Mouse (Mus musculus): ENCODE measurements around the gene Tssk4.

DNA sequence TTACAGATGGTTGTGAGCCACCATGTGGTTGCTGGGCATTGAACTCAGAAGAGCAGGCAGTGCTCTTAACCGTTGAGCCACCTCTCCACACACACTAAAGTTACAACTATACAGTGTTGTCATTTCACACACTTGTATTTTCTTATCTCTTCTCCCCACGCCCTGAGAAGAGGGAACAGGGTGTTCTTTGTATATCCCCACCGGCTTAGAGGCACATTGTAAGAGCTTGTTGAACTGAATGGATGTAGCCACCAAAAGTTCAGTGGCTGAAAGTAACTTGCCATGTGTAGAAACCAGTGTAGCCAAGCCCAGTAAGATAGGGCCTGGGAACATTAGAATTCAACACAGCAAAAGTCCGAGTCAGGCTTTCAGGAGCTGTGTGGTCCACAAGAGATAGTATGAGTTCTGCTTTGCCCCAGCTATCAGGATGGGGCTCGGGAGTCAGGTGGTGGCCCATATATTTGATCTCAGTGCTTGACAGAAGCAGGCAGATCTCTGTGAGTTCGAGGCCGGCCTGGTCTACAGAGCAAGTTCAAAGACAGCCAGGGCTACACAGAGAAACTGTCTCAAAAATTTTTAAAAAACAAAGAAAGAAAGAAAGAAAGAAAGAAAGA is 35.3 kb upstream of the Tssk4 start:
- no peak for TF ChIP-seq POLR2A (IDR thresholded peaks at IDR 0.05; ENCODE audit: low read depth, low read length)
- no peak for TF ChIP-seq CTCF (IDR thresholded peaks at IDR 0.05; ENCODE audit: extremely low read depth, insufficient read depth, insufficient read length, insufficient replicate concordance)

All from spleen, adult 2 months (tissue).